Mouse (Mus musculus) hindbrain, embryonic 14.5 days (tissue): ENCODE data around the gene Gm5591. TPM values are rescaled to one million over a fixed set of nuclear protein-coding genes. Genes with fewer than 3 reads are reported as not detected.
"Not testable (repeated sequence)": the region's sequence is repeated elsewhere in the genome, so short reads cannot be mapped to it uniquely, and the experiment has no call there.

Experiments
- ATAC-seq: fragments of 200-750 bp; cut with Nextera tagmentation; 2 replicates; pipeline ENCODE4 v1.8.0; 2017; ENCODE audit warnings: moderate number of reproducible peaks, mild to moderate bottlenecking, moderate TSS enrichment, moderate library complexity; ENCODE audit not compliant: low FRiP score
- DNase-seq: peaks from one replicate; pipeline ENCODE4 v3.0.0-alpha.2; 2015; ENCODE audit warnings: low spot score
- H3K27ac ChIP-seq: fragments of 300-500 bp; sonication (generic); 2 replicates; pipeline ENCODE4 v1.5.1; 2014; ENCODE audit warnings: mild to moderate bottlenecking, moderate library complexity
- H3K27me3 ChIP-seq: fragments of 300-500 bp; sonication (generic); 2 replicates; pipeline ENCODE4 v1.6.1; 2014; ENCODE audit warnings: mild to moderate bottlenecking, low read length, mixed read lengths; ENCODE audit not compliant: control insufficient read depth, insufficient read depth
- H3K36me3 ChIP-seq: fragments of 300-500 bp; sonication (generic); replicated peaks from 2 replicates; pipeline ENCODE4 v1.6.1; 2014; ENCODE audit not compliant: control insufficient read depth, insufficient read depth
- H3K4me1 ChIP-seq: fragments of 300-500 bp; sonication (generic); replicated peaks from 2 replicates; pipeline ENCODE4 v1.6.1; 2014; ENCODE audit warnings: antibody characterized with exemption, low read length, mixed read lengths; ENCODE audit not compliant: control insufficient read depth, insufficient read depth
- H3K4me2 ChIP-seq: fragments of 300-500 bp; sonication (generic); replicated peaks from 2 replicates; pipeline ENCODE4 v1.6.1; 2014; ENCODE audit warnings: mild to moderate bottlenecking, moderate library complexity
- H3K4me3 ChIP-seq: fragments of 300-500 bp; sonication (generic); replicated peaks from 2 replicates; pipeline ENCODE4 v1.5.1; 2014; ENCODE audit warnings: mild to moderate bottlenecking, low read length
- H3K9ac ChIP-seq: fragments of 300-500 bp; sonication (generic); 2 replicates; pipeline ENCODE4 v1.6.1; 2014
- H3K9me3 ChIP-seq: fragments of 300-500 bp; sonication (generic); 2 replicates; pipeline ENCODE4 v1.6.1; 2016; ENCODE audit warnings: low read length; ENCODE audit not compliant: control insufficient read depth
- WGBS: fragments of 180-500 bp; shearing (Covaris S2); extraction: QIAGEN DNeasy Blood & Tissue Kit; methylation state at CpG from one replicate; pipeline ENCODE4 v1.1.7; 2014; 5-methylcytosine and 5-hydroxymethylcytosine counted together
- polyA plus RNA-seq: library from polyadenylated mRNA; unstranded; fragments of >200 nt; fragmentation: Nextera tagmentation; extraction: Ambion mirVana; gene quantifications from 2 replicates; pipeline ENCODE4 v1.2.1, GENCODE M21; 2014

Gene Gm5591
- not detected in 2 replicates for polyA plus RNA-seq

GRCm38 (mm10) chr7:38528093-38528492 is at the start of gene Gm5591:
Gm5591 (minus strand) TSS chr7:38528193.
- H3K9ac ChIP-seq, H3K9me3 ChIP-seq, H3K36me3 ChIP-seq, DNase-seq, H3K4me1 ChIP-seq, H3K27me3 ChIP-seq, H3K27ac ChIP-seq, H3K4me3 ChIP-seq, ATAC-seq, H3K4me2 ChIP-seq: not testable (repeated sequence)
- WGBS = 78% methylated on average over 2 of the region's 2 CpGs

- H3K36me3 ChIP-seq, DNase-seq, ATAC-seq, H3K9ac ChIP-seq, H3K27me3 ChIP-seq, H3K9me3 ChIP-seq, H3K4me3 ChIP-seq, H3K4me1 ChIP-seq, H3K27ac ChIP-seq, H3K4me2 ChIP-seq: not testable (repeated sequence)
- WGBS = 80% methylated on average over 1 of the region's 1 CpGs
Observed at GRCm38 (mm10) chr7:38488468-38488867, 39.5 kb downstream of the Gm5591 start.
